Mouse (Mus musculus): ENCODE results near the gene Gtf2h5.

DNA sequence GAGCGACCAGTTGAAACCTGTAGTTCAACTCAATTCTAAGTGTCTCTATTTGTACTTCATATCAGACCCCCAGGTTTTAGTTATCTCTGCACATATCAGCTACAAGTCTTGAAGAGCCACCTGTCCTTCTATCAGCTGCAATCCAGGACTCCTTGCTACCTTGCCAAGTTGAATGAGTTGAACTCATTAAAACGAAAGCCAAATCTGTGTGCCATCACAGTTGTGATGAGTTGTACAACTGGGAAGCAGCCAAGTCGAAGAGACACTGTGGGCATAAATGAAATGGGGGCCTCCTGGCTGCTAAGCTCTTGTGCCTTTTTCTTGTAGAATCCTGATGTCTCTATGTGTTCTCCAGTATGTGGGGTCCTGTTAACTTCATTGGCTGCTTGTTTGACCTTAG, 45.9 kb downstream of the Gtf2h5 start:
- TF ChIP-seq POLR2A (IDR thresholded peaks at IDR 0.05; ENCODE audit: low read depth, low read length), result no peak
- no peak for TF ChIP-seq CTCF (IDR thresholded peaks at IDR 0.05; ENCODE audit: borderline replicate concordance, insufficient read depth, low read length)
